19 mouse cellular contexts compared by ENCODE assay signal in genomic region chr5:117939402-117939801, GRCm38 (mm10). TPM values are rescaled to one million over a fixed set of nuclear protein-coding genes. Genes with fewer than 3 reads are reported as not detected.
DNase-seq lines count a peak whose midpoint lies in the region; ATAC-seq and TF ChIP-seq lines count a peak whose summit lies in the region.
"Had no signal": no experiment of that assay in that cellular context is flagged by ENCODE, and none has a peak within 500 bp of the region (broad histone marks: within the 10 kb centered on the region; RNA-seq: fewer than 3 reads in every experiment).

No protein-coding gene starts in this region.

- TF ChIP-seq RAD21 in MEL (IDR thresholded peaks at IDR 0.05; ENCODE audit: low read depth, low read length) = no peak

- H3K9me3 ChIP-seq in forebrain, embryonic 14.5 days (replicated peaks; ENCODE audit: control insufficient read depth, low read length) = no peaks in the 10 kb centered on the region
- H3K9me3 ChIP-seq in forebrain, embryonic 12.5 days = no peaks in the 10 kb centered on the region
- no peaks in the 10 kb centered on the region for H3K9me3 ChIP-seq in MEL (replicated peaks; ENCODE audit: insufficient read depth, low read length)
- H3K9me3 ChIP-seq: intestine, embryonic 15.5 days; limb, embryonic 12.5 days; midbrain, embryonic 15.5 days had no signal

- TF ChIP-seq CTCF in MEL (IDR thresholded peaks at IDR 0.05 in 2 of 3, conservative IDR thresholded peaks at IDR 0.05 in 1 of 3; ENCODE audit: control insufficient read depth in 1 of 3, insufficient read depth in 1 of 3, low read depth in 2 of 3, low read length in 3 of 3, poor library complexity in 1 of 3, severe bottlenecking in 1 of 3) = no peak
- TF ChIP-seq CTCF in lung, adult 2 months (IDR thresholded peaks at IDR 0.05; ENCODE audit: insufficient read depth, low read length) = no peak

- H3K4me2 ChIP-seq in forebrain, embryonic 14.5 days (ENCODE audit: low read length) = no peak overlapping the region
- no peak overlapping the region for H3K4me2 ChIP-seq in forebrain, embryonic 12.5 days
- H3K4me2 ChIP-seq: hindbrain, embryonic 14.5 days; limb, embryonic 12.5 days; midbrain, embryonic 15.5 days had no signal

- no peak overlapping the region for H3K4me3 ChIP-seq in forebrain, embryonic 14.5 days (ENCODE audit: low read depth, low read length)
- H3K4me3 ChIP-seq in forebrain, embryonic 12.5 days (replicated peaks) = no peak overlapping the region
- peak overlapping the region; percentile 35 to 48 for H3K4me3 ChIP-seq in MEL (ENCODE audit: control insufficient read depth in 1 of 2, insufficient read depth in 1 of 2, low read depth in 2 of 2, low read length in 2 of 2)
- no peak overlapping the region for H3K4me3 ChIP-seq in lung, adult 2 months (replicated peaks; ENCODE audit: extremely low read depth, low read depth, low read length)
- H3K4me3 ChIP-seq: intestine, embryonic 15.5 days; limb, embryonic 12.5 days; midbrain, embryonic 15.5 days had no signal

- DNase-seq in forebrain, embryonic 14.5 days (ENCODE audit: low spot score) = peak; percentile 88
- peak; percentile 61 for DNase-seq in MEL (ENCODE audit: low read depth, low spot score)
- DNase-seq in layer of hippocampus, adult 8-10 months (ENCODE audit: low spot score in 2 of 2) = peak; percentile 49 to 52
- DNase-seq in right cerebral cortex, postnatal 10 days (ENCODE audit: low spot score in 2 of 2) = peak; percentile 72 to 79
- no peak for DNase-seq in heart, postnatal 14 days
- no peak for DNase-seq in B cell, adult 2 months
- DNase-seq in lung, adult 2 months = no peak
- DNase-seq: adrenal gland, postnatal 36 days; cerebellum, postnatal 25 days; gastrocnemius, postnatal 14 days; kidney, postnatal 4 days; thymus, postnatal 25 days had no signal

- intact Hi-C loops in heart, postnatal 14 days (cut with DNase I) = loop anchor here (5.0 kb wide), 2 partner anchors 63 to 82 kb away; no protein-coding TSS in a partner anchor

- H3K79me2 ChIP-seq in MEL (ENCODE audit: control insufficient read depth, insufficient read depth, low read length, poor library complexity) = no peaks in the 10 kb centered on the region

- ATAC-seq in forebrain, embryonic 14.5 days = peak; percentile 86; the same call in 1 of the 2 replicates
- no peak for ATAC-seq in forebrain, embryonic 12.5 days (ENCODE audit: low FRiP score)
- ATAC-seq: intestine, embryonic 15.5 days; midbrain, embryonic 15.5 days had no signal

- no peaks in the 10 kb centered on the region for H3K36me3 ChIP-seq in forebrain, embryonic 14.5 days (ENCODE audit: control insufficient read depth, insufficient read depth, low read length)
- H3K36me3 ChIP-seq in forebrain, embryonic 12.5 days (replicated peaks) = no peaks in the 10 kb centered on the region
- no peaks in the 10 kb centered on the region for H3K36me3 ChIP-seq in MEL (ENCODE audit: control insufficient read depth in 1 of 2, insufficient read depth in 2 of 2, low read length in 2 of 2)
- H3K36me3 ChIP-seq: intestine, embryonic 15.5 days; limb, embryonic 12.5 days; midbrain, embryonic 15.5 days had no signal

- no peak for TF ChIP-seq EP300 in MEL (IDR thresholded peaks at IDR 0.05; ENCODE audit: low read depth in 1 of 2, low read length in 2 of 2)

- no peak overlapping the region for H3K9ac ChIP-seq in forebrain, embryonic 14.5 days (ENCODE audit: low read length)
- H3K9ac ChIP-seq in forebrain, embryonic 12.5 days = no peak overlapping the region
- H3K9ac ChIP-seq in MEL (ENCODE audit: control insufficient read depth, low read depth, low read length, poor library complexity, severe bottlenecking) = peak overlapping the region; percentile 52; the same call in 1 of the 2 replicates
- H3K9ac ChIP-seq: hindbrain, embryonic 14.5 days; intestine, embryonic 15.5 days; limb, embryonic 12.5 days; liver, embryonic 14.5 days; midbrain, embryonic 15.5 days had no signal

- no peaks in the 10 kb centered on the region for H3K27me3 ChIP-seq in forebrain, embryonic 14.5 days (replicated peaks; ENCODE audit: control insufficient read depth, insufficient read depth, low read length)
- peaks cover 12% of the 10 kb centered on the region for H3K27me3 ChIP-seq in forebrain, embryonic 12.5 days
- H3K27me3 ChIP-seq in MEL (ENCODE audit: control insufficient read depth in 1 of 2, insufficient read depth in 2 of 2, low read length in 2 of 2) = no peaks in the 10 kb centered on the region
- H3K27me3 ChIP-seq: intestine, embryonic 15.5 days; midbrain, embryonic 15.5 days had no signal

- peak overlapping the region; percentile 14; the same call in 1 of the 2 replicates for H3K27ac ChIP-seq in forebrain, embryonic 14.5 days (ENCODE audit: low read depth, low read length)
- H3K27ac ChIP-seq in forebrain, embryonic 12.5 days = no peak overlapping the region
- no peak overlapping the region for H3K27ac ChIP-seq in MEL (ENCODE audit: control insufficient read depth, low read depth, low read length)
- H3K27ac ChIP-seq: hindbrain, embryonic 14.5 days; intestine, embryonic 15.5 days; limb, embryonic 12.5 days; liver, embryonic 14.5 days; midbrain, embryonic 15.5 days; stomach, postnatal 0 days had no signal

- no peaks in the 10 kb centered on the region for H3K4me1 ChIP-seq in forebrain, embryonic 14.5 days (ENCODE audit: control insufficient read depth, insufficient read depth, low read length)
- no peaks in the 10 kb centered on the region for H3K4me1 ChIP-seq in forebrain, embryonic 12.5 days
- H3K4me1 ChIP-seq in MEL (ENCODE audit: control insufficient read depth in 1 of 2, insufficient read depth in 2 of 2, low read length in 2 of 2) = no peaks in the 10 kb centered on the region
- H3K4me1 ChIP-seq in lung, adult 2 months (ENCODE audit: control insufficient read depth, insufficient read depth, low read length) = no peaks in the 10 kb centered on the region
- H3K4me1 ChIP-seq: limb, embryonic 12.5 days; midbrain, embryonic 15.5 days had no signal

- WGBS in forebrain, embryonic 14.5 days = 57% methylated on average over 8 of the region's 8 CpGs
- WGBS in forebrain, embryonic 12.5 days = 75% methylated on average over 8 of the region's 8 CpGs
- 63% methylated on average over 8 of the region's 8 CpGs for WGBS in lung, adult 2 months

- no peak for TF ChIP-seq POLR2A in MEL (IDR thresholded peaks at IDR 0.05; ENCODE audit: control insufficient read depth in 1 of 2, insufficient read depth in 1 of 2, low read depth in 1 of 2, low read length in 2 of 2, poor library complexity in 1 of 2)
- no peak for TF ChIP-seq POLR2A in lung, adult 2 months (IDR thresholded peaks at IDR 0.05; ENCODE audit: borderline replicate concordance, extremely low read depth, low read depth, low read length)

TF ChIP-seq in MEL, 35 proteins besides CTCF, POLR2A, EP300 and RAD21 (continues in another document):
- TF ChIP-seq MAFK (IDR thresholded peaks at IDR 0.05; ENCODE audit: borderline replicate concordance, low read depth, low read length) (no peak), JUND (IDR thresholded peaks at IDR 0.05; ENCODE audit: low read depth, low read length) (no peak), GATA1 (IDR thresholded peaks at IDR 0.05; ENCODE audit: low read depth, low read length) (no peak), NELFE (IDR thresholded peaks at IDR 0.05; ENCODE audit: low read depth, low read length) (no peak), POLR2AphosphoS5 (IDR thresholded peaks at IDR 0.05; ENCODE audit: borderline replicate concordance, low read depth, low read length) (no peak), MEF2A (IDR thresholded peaks at IDR 0.05; ENCODE audit: extremely low read depth, insufficient replicate concordance, low read depth, low read length, poor library complexity, severe bottlenecking) (no peak), BHLHE40 (IDR thresholded peaks at IDR 0.05; ENCODE audit: borderline replicate concordance, low read depth, low read length) (no peak), ZNF384 (IDR thresholded peaks at IDR 0.05; ENCODE audit: low read depth, low read length) (no peak), NRF1 (IDR thresholded peaks at IDR 0.05; ENCODE audit: insufficient read depth, low read depth, low read length, poor library complexity, severe bottlenecking) (no peak), E2F4 (IDR thresholded peaks at IDR 0.05; ENCODE audit: borderline replicate concordance, low read depth, low read length) (no peak), ETS1 (IDR thresholded peaks at IDR 0.05; ENCODE audit: low read depth, low read length) (peak; percentile 54; the same call in 1 of the 2 replicates), KAT2A (conservative IDR thresholded peaks at IDR 0.05; ENCODE audit: low read depth, low read length) (no peak), ZC3H11A (IDR thresholded peaks at IDR 0.05; ENCODE audit: low read depth, low read length) (no peak), ZMIZ1 (IDR thresholded peaks at IDR 0.05; ENCODE audit: low read depth, low read length) (no peak), UBTF (IDR thresholded peaks at IDR 0.05; ENCODE audit: borderline replicate concordance, insufficient read depth, low read depth, low read length) (no peak), MXI1 (IDR thresholded peaks at IDR 0.05; ENCODE audit: low read depth, low read length) (peak; percentile 23; the same call in 1 of the 2 replicates), MYB (IDR thresholded peaks at IDR 0.05; ENCODE audit: low read depth, low read length) (no peak), CHD2 (IDR thresholded peaks at IDR 0.05; ENCODE audit: low read length) (no peak), ZKSCAN1 (IDR thresholded peaks at IDR 0.05; ENCODE audit: low read depth, low read length) (no peak), SIN3A (IDR thresholded peaks at IDR 0.05; ENCODE audit: low read length) (peak; percentile 47; the same call in 1 of the 2 replicates), TCF12 (IDR thresholded peaks at IDR 0.05; ENCODE audit: low read depth, low read length) (no peak), USF1 (IDR thresholded peaks at IDR 0.05; ENCODE audit: low read depth, low read length) (no peak), GABPA (IDR thresholded peaks at IDR 0.05; ENCODE audit: low read depth, low read length) (no peak), MYC (IDR thresholded peaks at IDR 0.05; ENCODE audit: low read depth, low read length) (no peak), RCOR1 (IDR thresholded peaks at IDR 0.05; ENCODE audit: low read depth, low read length) (no peak), HCFC1 (IDR thresholded peaks at IDR 0.05; ENCODE audit: low read depth, low read length) (no peak)

RNA-seq across cellular contexts. Expression of gene Fbxo21, which starts 37.1 kb away (rescaled TPM):
- 109 and 147 TPM in 2 replicates for polyA plus RNA-seq in forebrain, embryonic 14.5 days (2014; fragmentation: Nextera tagmentation; extraction: Ambion mirVana)
- polyA plus RNA-seq in forebrain, embryonic 12.5 days (2016; fragmentation: Nextera tagmentation; extraction: Ambion mirVana) = 149 and 165 TPM in 2 replicates
- total RNA-seq in MEL (2012; rRNA removed) = 9.1 and 10.4 TPM in 2 replicates
- 10 to 100 TPM in 1 of 2 experiments, not detected in 1; 20.5 TPM for polyA plus RNA-seq in MEL (2012; ENCODE audit: insufficient read depth in 1 of 2, insufficient read length in 2 of 2, low read depth in 1 of 2, low replicate concordance in 2 of 2, missing spikeins in 1 of 2)
- 100 to 1,000 TPM; 125 to 146 (median 137) TPM for total RNA-seq in layer of hippocampus, adult 8-10 months (2022)
- total RNA-seq in heart, postnatal 14 days (2021) = 10 to 100 TPM; 40.4 to 41.3 TPM
- 31.9 and 33.9 TPM in 2 replicates for polyA plus RNA-seq in lung, adult 2 months (2012; rRNA removed)

Comparison
In these comparisons a context has a peak if more than half of its experiments do, and no peak if none do; other contexts are left out.
1. DNase-seq: peak in forebrain, embryonic 14.5 days (single experiment), MEL (single experiment), layer of hippocampus, adult 8-10 months (2 of 2) and right cerebral cortex, postnatal 10 days (2 of 2); none in heart, postnatal 14 days (0 of 2), B cell, adult 2 months (0 of 2) and lung, adult 2 months (single experiment).
2. H3K4me3 ChIP-seq: peak in MEL (2 of 2); none in forebrain, embryonic 14.5 days (single experiment), forebrain, embryonic 12.5 days (single experiment) and lung, adult 2 months (single experiment).